Mouse (Mus musculus): ENCODE data around the gene Rpp21. TPM values are rescaled to one million over a fixed set of nuclear protein-coding genes. Genes with fewer than 3 reads are reported as not detected.

Gene Rpp21
- total and polyA plus RNA-seq, 2 experiments from 2014 or later, result 39.2 to 139 TPM

DNA sequence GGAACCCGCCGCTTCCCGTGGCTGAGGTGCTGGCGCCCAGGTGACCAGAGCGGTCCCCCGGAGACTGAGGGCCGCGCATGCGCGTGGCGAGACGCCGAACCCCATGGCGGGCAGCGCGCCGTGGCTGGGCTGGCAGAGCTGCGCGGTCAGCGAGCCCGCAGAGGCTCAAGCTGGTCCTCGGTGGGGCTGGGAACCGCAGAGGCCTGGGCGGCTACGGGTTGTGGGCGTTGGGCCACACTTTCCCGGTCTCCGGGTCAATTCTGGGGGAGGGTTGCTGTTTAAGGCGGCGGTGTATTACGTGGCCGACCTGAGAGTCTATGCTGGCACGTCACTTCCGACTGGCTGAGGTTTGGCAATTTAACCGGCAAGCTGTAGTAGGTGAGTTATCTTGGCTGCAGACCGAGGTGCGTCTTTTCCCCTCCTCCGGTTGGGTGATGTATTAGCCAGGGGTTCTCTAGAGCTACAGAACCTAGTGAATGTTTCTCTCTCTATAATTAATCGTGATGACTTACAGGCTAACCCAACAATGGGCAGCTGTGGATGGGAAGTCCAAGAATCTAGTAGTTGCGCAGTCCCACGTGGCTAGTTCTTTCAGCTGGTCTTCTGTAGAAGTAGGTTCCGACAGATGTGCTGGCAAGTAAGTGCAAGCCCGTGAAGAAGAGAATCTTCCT, 13.9 kb upstream of the Rpp21 start, which contains the start of gene Trim39:
Gene Trim39 (minus strand): TSS at position 662 of the 671 bp plus-strand sequence.
- 0 out of 2 replicates have a peak, but pooled peaks have one; percentile 3 for TF ChIP-seq CTCF (IDR thresholded peaks at IDR 0.05; ENCODE audit: low read depth)
- Histone ChIP-seq H3K27me3 (ENCODE audit: insufficient read depth, low read length) (no peaks in the 10 kb centered on the region), H3K4me1 (ENCODE audit: insufficient read depth) (peaks cover 15% of the 10 kb centered on the region), H3K4me3 (ENCODE audit: low read depth, low read length) (peak within 1 kb of the TSS; percentile 96), H3K27ac (ENCODE audit: low read depth, low read length) (peak within 1 kb of the TSS; percentile 96), H3K9ac (peak within 1 kb of the TSS; percentile 95), H3K4me2 (ENCODE audit: low read depth) (peak within 1 kb of the TSS; percentile 72), H3K9me3 (ENCODE audit: low read length) (no peaks in the 10 kb centered on the region), H3K36me3 (ENCODE audit: insufficient read depth) (peaks cover 31% of the 10 kb centered on the region)
- DNase-seq, result peak; percentile 90
- peak; percentile 80 for ATAC-seq
- WGBS, result 2% methylated on average over 43 of the region's 43 CpGs

DNA sequence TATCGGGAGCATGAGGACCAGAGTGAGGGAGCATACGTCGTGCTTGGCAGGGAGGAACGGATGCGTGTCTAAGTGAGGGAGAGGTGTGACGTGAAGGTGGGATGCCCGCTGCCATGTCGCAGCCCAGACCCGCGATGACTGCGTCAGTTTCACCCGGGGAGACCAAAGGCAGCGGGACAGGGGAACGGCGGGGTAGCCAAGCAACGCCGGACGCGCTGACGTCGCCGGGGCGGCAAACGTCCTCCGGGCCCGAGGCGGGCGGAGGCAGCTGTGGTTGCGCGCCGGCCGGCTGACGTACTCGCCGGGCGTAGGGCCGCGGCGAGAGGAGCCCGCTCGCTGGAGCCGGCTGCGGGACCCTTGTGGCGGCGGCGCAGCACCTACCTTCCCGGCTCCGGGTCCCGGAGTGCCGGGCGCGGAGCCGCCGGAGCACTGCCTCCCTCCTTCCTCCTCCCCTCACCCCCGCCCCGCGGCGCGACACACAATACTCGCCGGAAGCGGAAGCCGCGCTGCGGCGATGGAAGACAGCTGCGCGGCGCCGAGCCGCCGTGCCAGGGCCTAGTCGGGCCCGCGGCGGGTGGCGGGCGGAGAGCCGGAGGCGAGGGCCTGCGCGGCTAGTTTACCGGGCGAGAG, 13.2 kb upstream of the Rpp21 start:
- no peaks in the 10 kb centered on the region for H3K27me3 ChIP-seq (ENCODE audit: insufficient read depth, low read length)
- peak overlapping the region; percentile 96 for H3K4me3 ChIP-seq (ENCODE audit: low read depth, low read length)
- H3K9me3 ChIP-seq (ENCODE audit: low read length), result no peaks in the 10 kb centered on the region
- peaks cover 34% of the 10 kb centered on the region for H3K36me3 ChIP-seq (ENCODE audit: insufficient read depth)
- no peak for TF ChIP-seq CTCF (IDR thresholded peaks at IDR 0.05; ENCODE audit: low read depth)
- H3K4me2 ChIP-seq (ENCODE audit: low read depth), result peak overlapping the region; percentile 72
- H3K9ac ChIP-seq, result peak overlapping the region; percentile 95
- peak; percentile 94 for ATAC-seq
- peak; percentile 94 for DNase-seq
- peaks cover 15% of the 10 kb centered on the region for H3K4me1 ChIP-seq (ENCODE audit: insufficient read depth)
- peak overlapping the region; percentile 96 for H3K27ac ChIP-seq (ENCODE audit: low read depth, low read length)
- WGBS, result 2% methylated on average over 79 of the region's 84 CpGs

DNA sequence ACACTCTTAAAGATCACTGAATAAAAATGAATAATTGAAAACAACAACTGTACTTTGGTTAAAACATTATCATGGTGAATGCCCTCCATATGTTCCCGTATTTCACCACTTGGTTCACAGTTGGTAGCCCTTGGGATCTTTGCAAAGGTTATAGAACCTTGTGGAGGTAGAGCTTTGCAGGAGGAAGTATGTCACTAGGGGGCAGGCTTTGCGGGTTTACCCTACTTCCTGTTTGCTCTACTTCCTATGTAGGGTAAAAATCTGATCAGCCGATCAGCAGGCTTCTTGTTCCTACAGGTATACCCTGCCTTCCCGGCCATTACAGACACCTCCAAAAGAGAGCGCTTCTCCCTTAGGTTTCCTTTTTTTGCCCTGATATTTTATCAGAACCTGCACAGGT, 8.0 kb upstream of the Rpp21 start:
- H3K36me3 ChIP-seq (ENCODE audit: insufficient read depth), result peaks cover 68% of the 10 kb centered on the region
- ATAC-seq, result no peak
- peak; percentile 29; the same call in 1 of the 2 replicates for TF ChIP-seq CTCF (IDR thresholded peaks at IDR 0.05; ENCODE audit: low read depth)
- no peak overlapping the region for H3K9ac ChIP-seq
- 81% methylated on average over 5 of the region's 5 CpGs for WGBS
- no peaks in the 10 kb centered on the region for H3K9me3 ChIP-seq (ENCODE audit: low read length)
- no peak overlapping the region for H3K4me3 ChIP-seq (ENCODE audit: low read depth, low read length)
- H3K27ac ChIP-seq (ENCODE audit: low read depth, low read length), result no peak overlapping the region
- H3K4me2 ChIP-seq (ENCODE audit: low read depth), result no peak overlapping the region
- no peaks in the 10 kb centered on the region for H3K27me3 ChIP-seq (ENCODE audit: insufficient read depth, low read length)
- no peak for DNase-seq
- peaks cover 6% of the 10 kb centered on the region for H3K4me1 ChIP-seq (ENCODE audit: insufficient read depth)

DNA sequence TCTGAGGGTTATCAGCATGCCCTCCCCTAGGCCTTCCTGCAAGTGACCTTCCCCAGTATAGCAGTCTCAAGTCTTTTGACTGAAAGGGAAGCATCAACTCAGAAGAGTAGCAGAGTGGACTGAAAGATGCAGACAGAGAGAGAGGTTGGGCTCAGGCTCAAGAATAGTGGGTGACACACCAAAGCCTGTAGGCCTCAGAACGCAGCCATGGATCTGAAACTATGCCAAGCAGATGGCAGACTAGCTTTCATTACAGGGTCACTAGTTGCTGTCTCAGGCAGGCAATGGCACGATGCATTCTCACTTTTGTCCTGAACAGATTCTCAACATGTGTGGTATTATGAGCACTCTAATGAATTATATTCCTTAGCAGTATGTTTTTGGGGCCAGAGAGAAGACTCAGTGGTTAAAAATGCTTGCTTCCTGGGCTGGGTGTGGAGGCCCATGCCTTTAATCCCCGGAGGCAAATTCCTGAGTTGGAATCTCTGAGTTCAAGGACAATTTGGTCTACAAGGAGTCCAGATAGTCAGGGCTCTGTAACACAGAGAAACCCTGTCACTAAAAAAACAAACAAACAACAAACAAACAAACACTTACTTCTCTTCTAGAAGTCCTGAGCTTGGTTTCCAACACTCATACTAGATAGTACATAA, 6.5 kb upstream of the Rpp21 start:
- no peak for DNase-seq
- Histone ChIP-seq H3K4me1 (ENCODE audit: insufficient read depth) (no peaks in the 10 kb centered on the region), H3K36me3 (ENCODE audit: insufficient read depth) (peaks cover 81% of the 10 kb centered on the region), H3K27me3 (ENCODE audit: insufficient read depth, low read length) (no peaks in the 10 kb centered on the region), H3K4me2 (ENCODE audit: low read depth) (no peak overlapping the region), H3K4me3 (ENCODE audit: low read depth, low read length) (no peak overlapping the region), H3K9ac (no peak overlapping the region), H3K9me3 (ENCODE audit: low read length) (no peaks in the 10 kb centered on the region), H3K27ac (ENCODE audit: low read depth, low read length) (no peak overlapping the region)
- no peak for ATAC-seq
- TF ChIP-seq CTCF (IDR thresholded peaks at IDR 0.05; ENCODE audit: low read depth), result no peak
- WGBS, result 91% methylated on average over 3 of the region's 3 CpGs

DNA sequence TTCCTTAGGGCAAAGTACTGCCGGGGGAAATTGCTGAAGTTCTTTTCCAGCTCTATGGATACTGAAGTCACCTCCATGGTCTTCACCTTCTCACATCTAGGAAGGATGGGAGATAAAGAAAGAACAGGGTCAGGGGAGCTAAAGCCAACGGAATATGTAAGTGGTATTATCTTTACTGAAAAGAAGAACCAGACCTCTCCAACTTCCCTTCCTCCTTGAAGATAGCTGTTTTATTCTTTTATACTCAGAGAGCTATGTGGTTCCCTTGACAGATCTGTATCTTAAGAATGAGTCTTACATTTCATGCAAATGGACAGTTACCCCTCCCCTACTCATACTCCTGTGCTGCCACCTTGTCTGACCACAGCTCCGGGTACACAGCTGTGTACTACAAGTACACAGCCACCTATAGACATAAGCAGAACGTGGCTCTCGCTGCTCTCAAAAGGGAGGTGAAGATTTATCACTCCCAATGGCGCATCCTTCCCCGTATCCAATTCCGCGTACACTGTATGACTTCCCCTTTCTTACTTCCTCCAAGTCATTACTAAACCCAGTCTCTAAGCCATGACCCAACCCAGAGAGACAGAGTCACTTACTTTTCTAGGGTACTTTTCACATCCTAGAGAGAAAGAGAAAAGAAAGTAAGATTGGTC, 3.8 kb upstream of the Rpp21 start:
- no peak overlapping the region for H3K27ac ChIP-seq (ENCODE audit: low read depth, low read length)
- TF ChIP-seq CTCF (IDR thresholded peaks at IDR 0.05; ENCODE audit: low read depth), result no peak
- H3K4me2 ChIP-seq (ENCODE audit: low read depth), result no peak overlapping the region
- ATAC-seq (no peak), DNase-seq (no peak)
- H3K4me1 ChIP-seq (ENCODE audit: insufficient read depth), result peaks cover 4% of the 10 kb centered on the region; the same call in 1 of the 2 replicates
- no peak overlapping the region for H3K4me3 ChIP-seq (ENCODE audit: low read depth, low read length)
- no peak overlapping the region for H3K9ac ChIP-seq
- no peaks in the 10 kb centered on the region for H3K9me3 ChIP-seq (ENCODE audit: low read length)
- H3K36me3 ChIP-seq (ENCODE audit: insufficient read depth), result peaks cover 70% of the 10 kb centered on the region
- no peaks in the 10 kb centered on the region for H3K27me3 ChIP-seq (ENCODE audit: insufficient read depth, low read length)
- 94% methylated on average over 9 of the region's 9 CpGs for WGBS

DNA sequence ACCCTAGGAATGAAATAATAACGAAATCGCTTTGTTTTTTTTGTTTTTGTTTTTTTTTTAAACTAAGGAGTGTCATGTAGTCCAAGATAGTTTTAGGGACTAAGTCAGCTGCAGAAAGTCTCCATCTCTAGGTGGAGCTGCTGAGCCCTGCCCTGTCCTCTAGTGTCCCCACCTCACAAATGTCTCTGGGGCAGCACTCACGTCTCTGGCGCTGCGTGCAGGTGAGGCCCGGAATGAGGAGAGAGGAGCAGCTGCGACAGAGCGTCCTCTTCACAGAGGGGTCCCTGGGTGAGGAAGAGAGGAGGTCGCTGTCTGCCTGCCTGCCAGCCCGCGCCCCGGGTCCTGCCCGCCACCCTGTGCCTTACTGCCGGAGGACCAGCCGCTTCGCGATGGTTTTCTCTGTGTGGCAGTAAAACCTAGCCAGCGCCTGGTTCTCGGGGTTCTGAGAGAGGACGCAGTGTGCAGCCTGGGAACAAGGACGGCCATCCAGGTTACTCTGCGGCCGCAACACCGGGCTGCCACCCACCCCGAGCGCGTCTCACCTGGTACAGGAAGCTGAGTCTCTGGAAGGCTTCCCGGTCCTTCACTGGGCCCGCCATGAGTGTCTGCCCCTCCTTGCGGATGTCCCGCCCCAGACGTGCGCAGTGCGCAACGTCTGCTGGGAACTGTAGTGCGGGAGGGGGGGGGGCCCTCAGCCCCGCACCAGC, 475 bp downstream of the Rpp21 start:
- peak; percentile 80 for TF ChIP-seq CTCF (IDR thresholded peaks at IDR 0.05; ENCODE audit: low read depth)
- Histone ChIP-seq H3K4me2 (ENCODE audit: low read depth) (peak overlapping the region; percentile 54), H3K36me3 (ENCODE audit: insufficient read depth) (peaks cover 36% of the 10 kb centered on the region), H3K27ac (ENCODE audit: low read depth, low read length) (peak overlapping the region; percentile 94), H3K4me1 (ENCODE audit: insufficient read depth) (peaks cover 7% of the 10 kb centered on the region; the same call in 1 of the 2 replicates), H3K9me3 (ENCODE audit: low read length) (no peaks in the 10 kb centered on the region), H3K27me3 (ENCODE audit: insufficient read depth, low read length) (no peaks in the 10 kb centered on the region; the same call in 1 of the 2 replicates), H3K4me3 (ENCODE audit: low read depth, low read length) (peak overlapping the region; percentile 64), H3K9ac (peak overlapping the region; percentile 91)
- ATAC-seq, result peak; percentile 99
- WGBS, result 1% methylated on average over 37 of the region's 37 CpGs
- peak; percentile 90 for DNase-seq

All from forebrain, postnatal 0 days (tissue).